Mouse (Mus musculus) cerebellum, postnatal 25 days (tissue): ENCODE data around the gene Gpr160.
"Not testable (repeated sequence)": the region's sequence is repeated elsewhere in the genome, so short reads cannot be mapped to it uniquely, and the experiment has no call there.

Experiments
- DNase-seq, 2 experiments: peaks; one replicate each; pipeline ENCODE4 v3.0.0; 2021; ENCODE audit warnings: mixed read lengths in 2 of 2

Gpr160 gene

DNA sequence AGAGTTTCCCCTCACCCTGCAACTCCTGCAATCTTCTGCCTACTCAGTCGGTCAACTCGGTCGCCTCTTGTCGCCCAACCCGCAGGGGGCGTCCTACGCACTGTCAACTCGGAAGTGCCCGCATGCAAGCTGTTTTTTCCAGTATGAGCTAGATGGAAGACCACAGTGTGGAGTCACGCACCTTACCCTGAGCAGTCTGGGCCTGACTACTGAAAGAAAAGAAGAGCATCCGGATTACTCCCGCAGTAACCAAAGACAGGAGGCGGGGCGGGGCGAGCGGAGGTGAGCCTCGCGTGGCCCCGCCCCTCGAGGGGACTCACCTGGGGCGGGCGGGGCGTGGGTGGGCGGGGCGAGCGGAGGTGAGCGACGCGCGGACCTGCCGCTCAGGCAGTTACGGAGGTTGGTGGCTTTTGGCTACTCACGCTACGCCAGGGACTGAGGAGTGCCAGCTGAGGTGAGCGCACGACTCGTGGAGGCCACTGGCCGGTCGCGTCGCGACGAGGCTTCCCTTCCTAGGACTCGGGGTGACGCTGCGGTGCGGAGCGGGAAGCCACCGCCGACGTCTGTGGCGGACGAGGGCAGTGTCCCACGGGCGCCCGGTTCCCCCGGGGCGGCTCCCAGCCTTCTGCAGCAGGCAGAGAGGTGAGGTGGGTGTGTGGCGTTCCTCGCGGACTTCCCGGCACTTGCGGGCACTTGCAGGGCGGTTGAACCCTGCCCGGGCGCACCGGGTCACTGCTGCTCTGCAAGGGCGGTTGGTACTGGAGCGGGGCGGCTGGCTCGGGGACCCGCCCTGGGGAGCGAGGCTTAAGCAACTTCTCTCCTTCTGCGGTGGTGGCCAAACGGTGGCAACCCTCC, at the start of gene Gpr160:
Gene Gpr160 (plus strand): TSS at position 347 of the 855 bp plus-strand sequence.
- DNase-seq: peak; percentile 55 to 74

DNA sequence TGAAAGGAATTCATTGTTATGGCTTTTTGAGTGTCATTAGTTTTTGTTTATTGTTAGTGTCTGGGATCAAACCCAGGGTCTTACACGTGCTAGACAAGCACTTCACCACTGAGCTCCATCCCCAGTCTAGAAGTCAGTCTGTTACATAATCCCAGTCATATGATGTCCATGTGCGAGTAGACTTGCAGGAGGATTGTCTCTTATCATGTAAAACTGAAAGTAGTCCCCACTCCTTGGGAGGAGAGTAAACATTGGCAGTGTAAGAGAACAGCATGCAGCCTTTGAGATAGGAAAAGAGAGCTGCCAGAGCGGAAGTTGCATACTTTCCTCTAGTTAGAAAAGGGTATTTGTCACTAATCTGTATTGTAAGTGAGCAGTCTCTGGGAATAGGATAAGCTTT, 42.9 kb upstream of the Gpr160 start:
- no peak for DNase-seq

DNA sequence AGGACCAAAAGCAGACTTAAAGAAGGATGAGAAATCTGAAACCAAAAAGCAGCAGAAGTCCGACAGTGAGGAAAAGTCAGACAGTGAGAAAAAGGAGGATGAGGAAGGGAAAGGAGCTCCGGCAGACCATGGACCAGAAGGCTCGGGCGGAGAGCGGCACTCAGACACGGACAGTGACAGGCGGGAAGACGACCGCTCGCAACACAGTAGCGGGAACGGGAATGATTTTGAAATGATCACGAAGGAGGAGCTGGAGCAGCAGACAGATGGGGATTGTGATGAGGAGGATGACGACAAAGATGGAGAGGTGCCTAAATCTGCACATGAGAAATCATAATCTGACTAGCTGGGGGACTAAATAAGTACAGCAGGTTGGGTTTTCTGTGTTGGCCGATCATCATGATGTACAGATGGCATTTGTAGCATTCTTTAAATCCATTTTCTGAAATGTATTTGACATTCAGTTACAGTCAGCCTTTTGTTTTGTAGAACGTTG, 37.1 kb upstream of the Gpr160 start:
- no peak for DNase-seq

DNA sequence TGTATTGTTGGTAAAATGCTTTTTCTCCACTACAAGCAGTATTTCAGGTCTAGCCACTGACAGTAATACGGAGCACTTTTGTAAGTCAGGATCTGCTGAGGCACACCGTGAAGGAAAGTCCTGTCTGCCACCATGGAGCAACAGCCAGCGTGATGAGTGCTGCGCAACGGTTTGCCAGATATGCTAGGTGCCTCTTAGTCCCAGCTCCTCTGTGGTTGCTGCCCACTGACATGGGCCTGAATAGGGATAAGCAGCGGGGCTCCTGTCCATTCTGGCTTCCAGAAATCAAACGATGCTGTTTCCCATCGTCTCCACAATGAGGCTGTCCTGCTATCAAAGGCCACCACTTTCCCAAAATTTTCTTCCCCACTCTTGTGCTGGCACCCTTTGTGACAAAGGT, 33.6 kb upstream of the Gpr160 start:
- DNase-seq: no peak

DNA sequence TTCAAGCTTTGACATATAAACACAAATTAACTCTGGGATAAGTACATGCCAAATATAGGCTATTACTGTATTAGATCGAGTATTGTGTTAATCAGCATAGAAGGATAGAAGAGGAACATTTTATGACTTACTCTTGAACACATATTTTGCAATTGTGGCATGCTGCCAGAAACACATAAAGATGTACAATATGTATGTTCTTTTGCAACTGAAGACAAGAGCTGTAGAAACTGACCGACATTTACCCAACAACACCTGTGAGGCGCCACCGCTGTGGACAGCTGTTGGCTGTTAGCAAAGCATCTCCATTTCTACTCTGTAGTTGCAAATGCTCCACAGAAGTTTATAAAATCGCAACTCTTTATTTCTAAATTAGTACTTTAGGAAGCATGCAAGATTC, 29.7 kb upstream of the Gpr160 start:
- no peak for DNase-seq

DNA sequence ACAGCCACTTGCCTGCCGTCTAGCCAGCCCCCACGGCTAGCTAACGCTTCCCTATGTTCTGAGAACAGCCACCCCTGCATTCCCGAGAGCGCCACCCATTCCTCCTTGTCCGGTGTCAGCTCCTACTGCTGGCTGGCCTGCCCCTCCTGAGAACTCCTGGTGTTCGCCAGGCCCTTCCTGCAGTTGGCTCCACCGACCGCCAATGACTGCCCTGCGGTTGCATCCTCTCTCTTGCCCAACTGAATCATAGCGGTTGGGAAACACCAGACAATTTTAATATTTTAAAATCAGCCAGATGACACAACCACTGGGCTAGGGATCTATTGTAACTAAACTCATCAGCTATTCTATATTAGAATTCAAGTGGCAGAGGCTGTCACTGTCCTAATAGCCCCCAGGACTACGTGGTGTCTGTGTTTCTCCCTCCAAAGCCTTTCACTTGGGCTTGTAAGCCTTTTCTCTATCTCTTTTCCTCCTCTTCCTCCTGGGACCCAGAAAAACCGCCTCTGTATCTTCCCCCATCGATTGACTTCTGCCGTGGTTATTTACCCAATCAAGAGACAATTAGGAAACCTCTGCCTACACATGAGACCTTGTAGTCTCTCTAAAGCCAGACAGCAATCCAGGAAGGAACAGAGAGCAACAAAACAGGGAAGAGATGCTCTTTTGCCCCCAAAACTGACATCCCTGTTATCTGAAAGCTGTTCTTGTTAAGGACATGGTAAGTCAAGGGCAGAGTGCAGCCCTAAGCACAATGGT, 23.7 kb upstream of the Gpr160 start:
- DNase-seq: no peak

DNA sequence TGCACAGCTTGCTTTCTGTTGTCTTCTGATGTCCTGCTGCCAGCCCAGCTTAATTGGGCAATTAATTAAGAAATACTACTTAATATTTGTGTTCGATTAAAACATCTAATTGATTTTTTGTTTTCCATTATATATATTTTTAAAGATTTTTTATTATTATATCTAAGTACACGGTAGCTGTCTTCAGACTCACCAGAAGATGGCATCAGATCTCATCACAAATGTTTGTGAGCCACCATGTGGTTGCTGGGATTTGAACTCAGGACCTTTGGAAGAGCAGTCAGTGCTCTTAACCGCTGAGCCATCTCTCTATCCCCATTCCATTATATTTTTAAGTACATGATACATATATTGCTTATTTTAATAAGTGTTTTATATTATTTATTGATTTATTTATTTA, 22.5 kb upstream of the Gpr160 start:
- no peak for DNase-seq

DNA sequence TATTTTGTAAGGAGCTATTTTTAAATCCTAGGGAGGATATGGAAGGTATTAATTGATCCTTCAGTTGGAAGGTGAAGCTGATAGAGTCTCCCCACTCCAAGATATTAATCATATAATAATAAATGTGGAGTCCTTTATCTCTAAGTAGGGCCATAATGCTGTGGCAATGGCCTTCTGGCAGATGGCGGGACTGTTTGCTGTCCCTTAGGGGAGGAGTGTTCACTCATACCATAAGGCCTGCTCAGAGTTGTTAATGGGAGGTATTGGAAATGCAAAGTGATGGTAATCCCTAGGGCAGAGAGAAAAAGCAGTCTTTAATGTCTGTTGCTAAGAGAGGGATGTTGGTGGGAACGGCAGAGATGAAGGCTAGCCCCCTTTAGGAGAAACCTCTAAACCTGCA, 10.0 kb upstream of the Gpr160 start:
- DNase-seq: no peak

DNA sequence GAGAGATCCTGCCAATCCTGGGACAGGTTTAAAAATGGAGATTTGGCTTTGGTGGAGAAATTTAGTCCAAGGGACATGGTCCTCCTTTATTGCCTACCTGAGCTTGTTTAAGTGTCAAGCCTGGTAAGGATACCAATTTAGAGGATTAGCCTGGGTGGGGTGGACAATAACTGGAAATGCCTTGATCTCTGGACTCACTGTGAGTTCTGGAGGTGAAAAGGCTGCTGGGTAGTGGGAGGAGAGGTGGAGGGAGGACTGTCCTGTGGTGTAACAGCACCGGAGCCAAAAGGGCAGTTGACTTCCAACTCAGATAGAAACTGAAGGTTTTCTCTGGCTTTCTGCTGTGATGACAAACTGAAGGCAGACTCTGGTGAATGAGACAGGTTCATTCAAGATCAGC, 8.3 kb upstream of the Gpr160 start:
- no peak for DNase-seq

DNA sequence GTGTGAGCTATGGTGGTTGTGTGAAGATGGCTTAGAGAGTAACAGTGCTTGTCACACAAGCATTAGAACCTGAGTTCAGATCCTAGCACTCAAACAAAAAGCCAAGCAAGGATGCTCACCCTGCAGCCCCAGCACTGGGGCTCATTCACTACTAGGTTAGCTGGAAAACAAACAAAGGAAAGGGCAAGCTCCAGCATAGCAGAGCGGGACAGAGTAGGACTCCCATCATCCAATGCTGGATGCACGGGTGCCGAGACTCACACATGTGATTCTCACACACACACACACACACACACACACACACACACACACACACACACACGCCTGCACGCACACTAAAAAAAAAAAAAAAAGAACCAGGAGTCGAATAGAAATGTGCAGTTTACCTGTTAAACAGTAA, 4.3 kb upstream of the Gpr160 start:
- no peak for DNase-seq

DNA sequence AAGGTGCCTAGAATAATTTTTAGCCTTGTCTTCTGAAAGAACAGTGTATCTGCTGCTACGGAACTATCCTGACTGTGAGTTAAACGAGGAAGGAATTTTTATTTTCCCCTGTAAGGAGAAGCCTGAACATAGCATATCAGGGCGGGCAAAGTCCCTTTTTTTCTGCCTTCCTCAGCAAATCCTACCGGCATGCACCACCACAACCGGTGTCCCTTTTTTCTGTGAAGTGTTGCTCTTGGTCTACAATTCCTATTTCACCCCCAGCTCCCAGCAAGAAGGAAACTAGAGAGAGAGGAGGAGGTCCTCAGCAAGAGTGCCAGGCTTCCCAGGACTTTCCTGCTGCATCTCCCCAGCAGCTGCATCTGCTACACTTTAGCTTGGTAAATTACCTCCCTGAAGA, 2.2 kb upstream of the Gpr160 start:
- DNase-seq: no peak

DNA sequence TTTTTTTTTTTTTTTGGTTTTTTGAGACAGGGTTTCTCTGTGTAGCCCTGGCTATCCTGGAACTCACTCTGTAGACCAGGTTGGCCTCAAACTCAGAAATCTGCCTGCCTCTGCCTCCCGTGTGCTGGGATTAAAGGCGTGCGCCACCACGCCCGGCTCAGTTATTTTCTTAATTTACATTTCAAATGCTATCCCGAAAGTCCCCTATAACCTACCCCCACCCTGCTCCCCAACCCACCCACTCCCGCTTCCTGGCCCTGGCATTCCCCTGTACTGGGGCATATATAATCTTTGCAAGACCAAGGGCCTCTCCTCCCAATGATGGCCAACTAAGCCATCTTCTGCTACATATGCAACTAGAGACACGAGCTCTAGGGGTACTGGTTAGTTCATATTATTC, 3.8 kb downstream of the Gpr160 start:
- DNase-seq: not testable (repeated sequence)

DNA sequence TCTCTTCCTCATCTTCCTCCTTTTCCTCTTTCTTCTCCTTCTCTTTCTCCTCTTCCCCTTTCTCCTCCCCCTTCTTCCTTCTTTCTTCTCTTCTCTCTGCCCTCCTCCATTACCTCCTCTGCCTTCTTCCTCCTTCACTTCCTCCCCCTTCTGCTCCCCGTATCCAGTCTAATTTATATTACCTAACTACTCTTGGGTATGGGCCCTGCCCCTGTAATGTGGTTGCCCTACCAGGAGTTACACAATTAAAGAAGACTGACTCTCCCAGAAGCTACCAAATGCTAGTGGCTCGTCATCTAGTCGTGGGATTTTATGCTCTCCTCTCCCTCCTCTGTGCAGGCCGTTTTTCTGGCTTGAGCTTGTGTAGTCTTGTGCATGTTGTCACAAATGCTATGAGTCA, 5.0 kb downstream of the Gpr160 start:
- no peak for DNase-seq

DNA sequence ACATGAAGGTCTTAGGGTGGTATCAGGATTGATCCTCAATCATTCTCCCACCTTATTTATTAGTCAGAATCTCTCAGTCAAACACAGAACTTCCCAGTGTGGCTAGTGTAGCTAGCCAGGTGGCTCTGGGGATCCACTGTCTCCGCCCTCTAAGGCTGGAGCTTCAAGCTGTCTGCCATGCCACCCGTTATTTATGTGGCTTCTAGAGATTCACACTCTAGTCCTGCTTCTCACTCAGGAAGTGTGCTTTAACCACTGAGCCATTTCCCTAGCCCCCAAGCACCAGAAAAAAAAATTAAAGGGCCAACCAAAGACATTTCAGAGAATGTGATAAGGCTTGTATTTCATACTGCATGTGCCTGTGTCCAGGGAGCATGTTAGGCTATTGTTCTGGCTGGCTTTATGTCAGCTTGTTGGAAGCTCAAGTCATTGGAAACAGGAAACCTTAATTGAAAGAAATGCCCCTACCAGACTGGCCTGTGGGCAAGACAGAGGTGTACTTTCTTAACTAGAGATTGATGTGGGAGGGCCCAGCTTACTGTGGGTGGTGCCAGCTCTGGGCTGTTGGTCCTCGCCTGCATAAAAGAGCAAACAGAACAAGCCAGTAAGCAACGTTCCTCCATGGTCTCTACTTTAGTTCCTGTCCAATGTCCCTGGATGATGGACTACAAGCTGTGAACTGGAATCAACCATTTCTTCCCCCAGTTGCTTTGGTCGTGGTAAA, 8.1 kb downstream of the Gpr160 start:
- DNase-seq: no peak

DNA sequence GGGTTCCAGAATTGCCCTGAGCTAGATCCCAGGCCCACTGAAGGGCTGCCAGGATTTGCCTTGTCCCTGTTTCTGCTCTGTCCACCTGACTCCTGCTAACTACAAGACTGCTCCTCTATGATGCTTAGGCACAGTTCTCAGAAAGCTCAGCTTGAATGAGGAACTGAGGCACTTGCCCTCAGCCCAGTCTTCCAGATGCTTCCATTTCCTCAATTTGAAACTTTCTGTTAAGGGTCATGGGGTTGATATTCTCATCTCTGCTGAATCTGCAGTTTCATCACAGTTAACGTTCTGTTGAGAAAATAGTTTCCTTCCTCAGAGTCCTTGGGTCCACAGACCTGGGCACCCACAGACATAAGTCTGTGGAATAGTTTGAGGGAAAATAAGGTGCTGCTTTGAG, 8.9 kb downstream of the Gpr160 start:
- DNase-seq: no peak

DNA sequence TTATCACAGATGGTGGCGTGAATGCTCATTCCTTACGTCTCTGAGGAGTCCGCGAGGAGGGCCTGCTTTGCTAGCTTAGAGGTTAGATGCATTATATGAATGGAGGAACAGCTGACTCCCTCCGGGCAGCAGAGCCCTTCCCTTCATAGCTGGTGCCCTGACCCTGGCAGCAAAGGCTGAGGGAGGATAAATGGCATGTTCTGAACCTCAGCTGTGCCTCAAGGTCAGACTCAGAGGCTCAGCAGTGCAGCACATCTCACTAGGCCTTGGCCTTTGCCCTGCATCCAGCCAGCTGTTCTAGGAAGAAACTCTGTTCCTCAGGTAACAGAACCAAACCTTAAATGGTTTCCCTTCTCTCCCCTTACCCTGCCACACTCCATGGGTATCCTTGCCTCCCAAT, 12.4 kb downstream of the Gpr160 start:
- no peak for DNase-seq

DNA sequence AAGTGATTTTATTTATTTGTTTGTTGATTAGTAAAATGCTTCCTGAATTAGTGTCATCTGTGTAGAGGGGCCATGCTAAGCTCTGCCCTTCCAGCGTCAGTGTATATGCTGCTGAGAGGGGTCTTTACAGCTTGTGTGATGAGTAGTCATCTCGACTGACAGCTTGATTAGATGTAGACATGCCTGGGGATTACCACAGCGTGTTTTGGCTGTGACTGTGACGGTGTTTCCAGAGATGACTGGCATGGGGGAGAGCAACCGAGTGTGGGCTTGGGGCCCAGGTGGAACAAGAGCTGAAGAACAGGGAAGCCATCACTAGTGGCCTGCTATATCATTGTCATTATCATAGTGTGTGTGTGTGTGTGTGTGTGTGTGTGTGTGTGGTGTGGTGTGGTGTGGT, 12.9 kb downstream of the Gpr160 start:
- DNase-seq: no peak

DNA sequence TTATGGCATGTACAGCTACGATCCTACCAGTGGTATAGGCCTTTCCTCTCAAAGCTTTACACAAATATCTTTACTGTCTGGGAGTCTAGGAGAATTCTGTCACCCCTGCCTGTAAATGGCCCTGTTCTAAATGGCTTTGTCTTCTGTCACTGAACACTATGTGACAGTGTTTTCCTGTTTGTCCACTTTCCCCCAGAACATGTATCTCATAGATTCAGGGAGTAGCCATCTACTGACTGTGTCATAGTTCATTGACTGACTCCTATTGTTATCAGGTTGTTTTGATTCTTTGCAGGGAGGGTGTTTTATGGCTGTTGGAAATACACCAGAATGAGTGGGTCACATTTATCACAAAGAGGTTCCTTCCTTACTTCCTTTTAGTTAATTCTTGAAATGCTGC, 14.2 kb downstream of the Gpr160 start:
- no peak for DNase-seq

DNA sequence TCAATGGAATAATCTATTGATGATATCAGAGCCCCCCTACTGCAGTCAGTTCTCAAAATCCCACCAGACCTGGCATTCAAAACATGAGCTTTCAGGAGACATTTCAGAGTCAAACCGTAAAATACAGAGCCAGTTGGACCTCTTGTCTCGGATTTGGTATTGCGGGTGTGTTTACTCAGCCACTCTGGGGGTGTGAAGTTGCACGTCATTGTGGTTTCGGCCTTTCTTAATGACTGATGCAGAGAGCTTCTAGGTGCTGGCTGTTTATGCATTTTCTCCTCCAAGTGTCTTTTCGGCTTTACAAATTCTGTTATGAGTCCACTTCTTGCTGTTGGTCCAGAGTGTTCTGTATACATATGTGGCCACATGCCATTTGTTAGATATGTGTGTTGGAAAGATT, 21.0 kb downstream of the Gpr160 start:
- no peak for DNase-seq

DNA sequence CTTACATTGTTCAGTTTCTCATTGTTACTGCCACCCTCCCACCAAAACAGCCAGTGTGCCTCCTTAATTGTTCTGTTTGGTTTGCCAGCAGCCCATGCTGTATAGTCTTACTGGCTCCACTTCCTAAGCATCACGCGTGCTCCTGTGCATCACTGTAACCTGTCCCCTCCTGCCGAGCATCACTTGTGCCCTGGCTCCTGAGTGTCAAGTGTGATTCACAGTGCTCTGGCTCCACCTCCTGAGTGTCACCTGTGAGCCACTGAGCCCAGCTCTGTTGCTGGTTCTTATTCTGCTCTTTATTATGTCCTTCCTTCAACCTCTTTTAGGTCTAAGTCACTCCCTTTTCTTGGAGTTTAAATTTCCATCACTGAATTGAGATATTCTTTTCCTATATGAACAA, 31.7 kb downstream of the Gpr160 start:
- no peak for DNase-seq

DNA sequence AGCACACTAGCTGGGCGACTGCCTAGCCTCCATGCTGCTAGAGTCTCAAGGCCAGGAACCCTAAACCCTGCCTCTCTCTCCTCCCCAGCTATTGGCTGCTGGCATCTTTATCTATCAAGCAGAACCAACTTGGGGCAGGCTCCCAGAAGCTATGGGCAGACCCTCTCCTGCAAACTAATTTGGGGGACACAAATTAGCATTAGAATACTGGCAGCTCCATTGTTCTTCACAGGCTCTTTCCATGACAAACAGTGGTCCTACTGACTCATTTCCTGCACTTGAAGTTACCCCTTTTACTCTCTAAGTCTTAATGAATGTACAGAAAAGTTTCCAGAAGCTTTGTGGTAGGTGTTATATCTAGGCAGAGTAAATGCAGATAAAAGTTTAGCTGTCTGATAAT, 33.3 kb downstream of the Gpr160 start:
- DNase-seq: no peak

DNA sequence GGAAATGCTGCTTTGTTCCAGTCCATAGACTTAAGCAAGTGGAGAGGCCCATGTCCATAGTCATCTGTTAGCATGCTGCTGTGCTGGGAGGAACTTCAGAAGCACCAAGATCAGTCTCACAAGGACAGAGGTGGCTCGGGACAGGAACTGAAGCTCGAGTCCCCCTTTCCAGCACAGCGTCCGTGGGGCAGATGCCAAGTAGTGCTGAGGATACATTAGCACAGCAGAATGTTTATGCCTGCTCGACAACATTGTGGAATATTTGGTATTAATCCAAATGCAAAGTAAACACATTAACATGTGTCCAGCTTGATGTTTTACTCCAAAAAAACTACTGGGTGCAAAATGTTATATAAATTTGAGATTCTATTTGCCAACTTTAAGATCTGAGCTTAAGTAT, 41.0 kb downstream of the Gpr160 start:
- DNase-seq: no peak

DNA sequence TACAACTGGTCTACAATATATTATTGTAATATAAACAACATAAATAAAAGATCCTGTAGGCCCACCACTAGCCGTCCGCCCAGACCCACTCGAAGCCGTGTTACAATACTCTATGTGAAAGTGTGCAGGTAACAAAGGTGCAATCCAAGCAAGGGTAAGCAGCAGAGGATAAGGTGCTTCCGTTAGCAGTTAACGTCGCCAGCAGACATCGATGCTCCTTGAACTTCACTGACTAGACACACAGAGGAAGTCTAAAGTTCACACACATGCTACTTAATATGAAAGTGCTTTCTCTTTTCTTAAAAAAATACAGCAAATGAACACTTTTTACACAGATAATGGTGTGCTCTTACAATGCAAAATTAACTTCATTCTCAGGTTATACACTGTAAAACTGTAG, 43.7 kb downstream of the Gpr160 start:
- DNase-seq: no peak

DNA sequence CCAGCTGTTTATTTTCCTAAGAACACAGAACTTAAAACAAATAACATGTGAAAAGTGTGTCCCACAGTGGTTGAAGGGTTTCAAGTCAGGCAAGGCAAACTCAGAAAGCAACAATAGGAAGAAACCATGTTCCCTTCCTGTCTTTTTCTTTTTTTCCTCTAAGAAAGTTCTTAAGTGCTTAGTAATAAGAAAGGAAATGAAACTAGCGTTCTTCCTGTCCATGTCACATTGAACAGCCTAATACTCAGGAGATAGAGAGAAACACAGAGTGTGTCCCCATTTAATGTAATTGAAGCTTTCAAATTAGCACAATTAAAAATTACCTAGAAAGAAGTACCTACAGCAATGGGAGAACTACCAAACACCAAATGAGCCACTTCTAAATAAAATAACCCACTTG, 48.9 kb downstream of the Gpr160 start:
- DNase-seq: no peak
